In the genomic region with DNA sequence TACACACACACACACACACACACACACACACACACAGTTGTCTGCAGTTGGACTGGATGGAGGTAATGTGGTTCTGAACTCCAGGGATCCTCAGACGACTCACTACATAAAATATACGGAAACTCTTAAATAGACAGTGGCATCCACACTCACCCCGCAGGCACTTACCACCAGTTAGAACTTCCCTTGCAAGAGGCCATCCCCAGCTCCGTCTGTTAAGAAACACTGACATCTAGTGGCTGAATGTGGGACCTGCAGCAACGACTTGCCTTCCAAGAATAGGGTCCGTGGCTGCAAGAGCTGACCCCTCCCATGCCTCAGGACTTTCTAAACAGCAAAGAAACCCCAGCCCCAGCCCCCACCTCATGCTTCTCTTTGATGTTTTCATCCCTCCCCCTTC, we compare ENCODE assay signal across 1 mouse cellular context.
TF ChIP-seq lines count a peak whose summit lies in the region.

No protein-coding gene starts in this region.

TF ChIP-seq in CH12.LX, 34 proteins besides CTCF, POLR2A, EP300 and RAD21:
- TF ChIP-seq TBP (conservative IDR thresholded peaks at IDR 0.05; ENCODE audit: low read depth, low read length): no peak
- peak; percentile 82 for TF ChIP-seq SMC3 (IDR thresholded peaks at IDR 0.05; ENCODE audit: low read depth, low read length)
